Mouse (Mus musculus) ES-E14 (cell line): ENCODE results near the gene Tial1. TPM values are rescaled to one million over a fixed set of nuclear protein-coding genes. Genes with fewer than 3 reads are reported as not detected.

Source experiments
- DNase-seq: peaks from one replicate; pipeline ENCODE4 v3.0.0-alpha.2; 2013; ENCODE audit warnings: low read depth, low spot score
- H3K27ac ChIP-seq: 2 replicates; pipeline ENCODE4 v1.5.1; 2012; ENCODE audit warnings: low read depth, mild to moderate bottlenecking, low read length, moderate library complexity, mixed read lengths; ENCODE audit not compliant: poor library complexity, insufficient read depth, severe bottlenecking
- H3K36me3 ChIP-seq: 2 replicates; pipeline ENCODE4 v1.6.1; 2012; ENCODE audit warnings: mild to moderate bottlenecking, low read length, moderate library complexity, mixed read lengths; ENCODE audit not compliant: control insufficient read depth, poor library complexity, insufficient read depth, severe bottlenecking
- H3K4me1 ChIP-seq, 2 experiments: fragments of 150-350 bp in 1 of 2; sonication (generic) in 1 of 2; 2 replicates each; pipeline ENCODE4 v1.6.1; 2012; ENCODE audit warnings: low read length in 2 of 2, mild to moderate bottlenecking in 1 of 2, mixed read lengths in 1 of 2; ENCODE audit not compliant: control insufficient read depth in 2 of 2, insufficient read depth in 2 of 2, poor library complexity in 1 of 2
- H3K4me3 ChIP-seq, 2 experiments: fragments of 150-350 bp in 1 of 2; sonication (generic) in 1 of 2; 2 replicates each; pipeline ENCODE4 v1.5.1; 2012; ENCODE audit warnings: low read length in 2 of 2, low read depth in 1 of 2, mild to moderate bottlenecking in 1 of 2, mixed read lengths in 1 of 2; ENCODE audit not compliant: insufficient read depth in 1 of 2, poor library complexity in 1 of 2, severe bottlenecking in 1 of 2
- H3K9ac ChIP-seq: 2 replicates; pipeline ENCODE4 v1.6.1; 2012; ENCODE audit warnings: low read depth, mild to moderate bottlenecking, low read length, mixed read lengths; ENCODE audit not compliant: poor library complexity, insufficient read depth, severe bottlenecking
- H3K9me3 ChIP-seq: fragments of 150-350 bp; sonication (generic); 2 replicates; pipeline ENCODE4 v1.6.1; 2012; ENCODE audit warnings: low read depth, mild to moderate bottlenecking, low read length; ENCODE audit not compliant: control insufficient read depth, insufficient read depth
- CHD2 ChIP-seq: IDR thresholded peaks from 2 replicates; pipeline ENCODE4 v1.6.1; 2014; ENCODE audit warnings: mild to moderate bottlenecking, low read depth, low read length, inconsistent platforms
- HCFC1 ChIP-seq: IDR thresholded peaks from 2 replicates; pipeline ENCODE4 v1.6.1; 2012; ENCODE audit warnings: low read length, inconsistent platforms, borderline replicate concordance; ENCODE audit not compliant: insufficient read depth
- MAFK ChIP-seq: IDR thresholded peaks from 2 replicates; pipeline ENCODE4 v1.6.1; 2014; ENCODE audit warnings: mild to moderate bottlenecking, low read depth, low read length, inconsistent platforms; ENCODE audit not compliant: insufficient read depth
- ZC3H11A ChIP-seq: IDR thresholded peaks from 2 replicates; pipeline ENCODE4 v1.6.1; 2012; ENCODE audit warnings: low read depth, mild to moderate bottlenecking, inconsistent platforms, low read length, borderline replicate concordance
- ZNF384 ChIP-seq: IDR thresholded peaks from 2 replicates; pipeline ENCODE4 v1.6.1; 2012; ENCODE audit warnings: low read depth, low read length, inconsistent platforms
- in situ Hi-C, 2 experiments: fragments of 600-800 bp; cut with MboI; formaldehyde crosslinking; loops; one replicate each; pipeline ENCODE4 v1.15.1; 2025; ENCODE audit warnings: low sequenced_read_pairs in 2 of 2, inconsistent platforms in 1 of 2; ENCODE audit not compliant: unreplicated experiment in 2 of 2
- total RNA-seq: library from RNA; depleted of rRNA; stranded (reverse); fragments of 300-350 nt; gene quantifications from 2 replicates; pipeline ENCODE4 v1.2.3, GENCODE M21; 2012

The Tial1 gene
- total RNA-seq, 1 experiment, result 73.7 TPM

DNA sequence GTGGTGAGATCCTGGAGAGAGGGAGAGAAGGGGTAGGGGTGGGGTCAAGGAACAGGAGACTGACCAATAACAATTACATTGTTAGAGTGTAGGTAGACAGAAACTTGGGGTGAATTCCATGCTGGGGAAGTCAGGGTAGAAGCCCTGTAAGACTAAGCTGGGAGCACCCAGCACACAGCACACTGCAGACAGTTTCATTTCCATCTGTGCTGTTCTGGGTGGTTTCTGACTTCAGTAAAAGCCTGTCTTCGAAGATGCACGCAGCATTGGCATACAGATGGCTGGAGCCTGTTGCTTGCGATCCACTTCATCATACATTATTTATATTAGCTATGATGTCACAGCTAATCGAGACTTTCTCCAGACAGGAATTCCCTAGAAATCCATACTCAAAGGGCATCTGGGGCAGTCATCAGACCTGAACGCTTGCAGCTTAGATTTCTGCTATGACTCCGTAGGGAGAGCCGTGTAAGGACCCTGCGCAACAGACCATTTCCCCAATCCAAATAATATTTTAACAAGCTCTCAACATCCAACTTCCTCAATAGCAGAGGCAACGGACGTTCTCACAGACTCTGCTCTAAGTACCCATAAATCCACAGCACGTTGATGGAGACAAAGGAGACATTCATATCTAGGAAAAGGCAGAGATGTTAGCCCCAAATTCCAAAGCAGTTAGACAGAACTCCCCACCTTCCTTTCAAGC lies 50.7 kb downstream of the Tial1 start:
- Histone ChIP-seq H3K9ac (no peak overlapping the region), H3K4me3 (no peak overlapping the region), H3K4me1 (peaks cover 0 to 3% of the 10 kb centered on the region in 2 experiments; a peak in 1 of 4 replicates), H3K27ac (no peak overlapping the region), H3K36me3 (no peaks in the 10 kb centered on the region), H3K9me3 (no peaks in the 10 kb centered on the region)
- no peak for TF ChIP-seq HCFC1
- TF ChIP-seq ZC3H11A, result no peak
- TF ChIP-seq MAFK, result no peak
- no peak for TF ChIP-seq CHD2
- TF ChIP-seq ZNF384, result no peak
- no peak for DNase-seq
- in situ Hi-C loops, result loop anchor here in 1 of 2 experiments (25.0 kb wide), 1 partner anchor 276 kb away; no protein-coding TSS in a partner anchor

- Histone ChIP-seq H3K27ac (no peak overlapping the region), H3K9ac (no peak overlapping the region), H3K4me1 (peaks cover 0 to 3% of the 10 kb centered on the region in 2 experiments; a peak in 1 of 4 replicates), H3K9me3 (no peaks in the 10 kb centered on the region), H3K36me3 (no peaks in the 10 kb centered on the region), H3K4me3 (no peak overlapping the region)
- DNase-seq, result peak; percentile 54
- in situ Hi-C loops, result loop anchor here in 1 of 2 experiments (25.0 kb wide), 1 partner anchor 279 kb away; no protein-coding TSS in a partner anchor
- no peak for TF ChIP-seq ZNF384
- no peak for TF ChIP-seq CHD2
- no peak for TF ChIP-seq MAFK
- TF ChIP-seq ZC3H11A, result no peak
- no peak for TF ChIP-seq HCFC1
Observed at GRCm38 (mm10) chr7:128408265-128408664, 53.3 kb downstream of the Tial1 start.

- in situ Hi-C loops, result loop anchor here in 1 of 2 experiments (25.0 kb wide), 1 partner anchor 283 kb away; no protein-coding TSS in a partner anchor
- no peak for DNase-seq
- H3K27ac ChIP-seq, result no peak overlapping the region
- no peaks in the 10 kb centered on the region for H3K4me1 ChIP-seq
- TF ChIP-seq MAFK (no peak), ZNF384 (no peak), CHD2 (no peak), HCFC1 (no peak), ZC3H11A (no peak)
- no peak overlapping the region for H3K9ac ChIP-seq
- H3K4me3 ChIP-seq, result no peak overlapping the region
- H3K36me3 ChIP-seq, result no peaks in the 10 kb centered on the region
- H3K9me3 ChIP-seq, result no peaks in the 10 kb centered on the region
Observed at GRCm38 (mm10) chr7:128403988-128404387, 57.5 kb downstream of the Tial1 start.

GRCm38 (mm10) chr7:128403586-128403985 lies 57.9 kb downstream of the Tial1 start:
- in situ Hi-C loops, result loop anchor here in 1 of 2 experiments (25.0 kb wide), 1 partner anchor 284 kb away; no protein-coding TSS in a partner anchor
- H3K36me3 ChIP-seq, result no peaks in the 10 kb centered on the region
- H3K4me1 ChIP-seq, result no peaks in the 10 kb centered on the region
- TF ChIP-seq ZNF384 (no peak), CHD2 (no peak), ZC3H11A (no peak), MAFK (no peak), HCFC1 (no peak)
- no peak overlapping the region for H3K27ac ChIP-seq
- no peak for DNase-seq
- no peaks in the 10 kb centered on the region for H3K9me3 ChIP-seq
- no peak overlapping the region for H3K9ac ChIP-seq
- H3K4me3 ChIP-seq, result no peak overlapping the region
